Mouse (Mus musculus): ENCODE data around the gene Hoxa1. TPM values are rescaled to one million over a fixed set of nuclear protein-coding genes. Genes with fewer than 3 reads are reported as not detected.

Gene Hoxa1
- polyA plus RNA-seq (2015; fragmentation: Nextera tagmentation; extraction: Ambion mirVana): 2.0 and 3.0 TPM in 2 replicates

DNA sequence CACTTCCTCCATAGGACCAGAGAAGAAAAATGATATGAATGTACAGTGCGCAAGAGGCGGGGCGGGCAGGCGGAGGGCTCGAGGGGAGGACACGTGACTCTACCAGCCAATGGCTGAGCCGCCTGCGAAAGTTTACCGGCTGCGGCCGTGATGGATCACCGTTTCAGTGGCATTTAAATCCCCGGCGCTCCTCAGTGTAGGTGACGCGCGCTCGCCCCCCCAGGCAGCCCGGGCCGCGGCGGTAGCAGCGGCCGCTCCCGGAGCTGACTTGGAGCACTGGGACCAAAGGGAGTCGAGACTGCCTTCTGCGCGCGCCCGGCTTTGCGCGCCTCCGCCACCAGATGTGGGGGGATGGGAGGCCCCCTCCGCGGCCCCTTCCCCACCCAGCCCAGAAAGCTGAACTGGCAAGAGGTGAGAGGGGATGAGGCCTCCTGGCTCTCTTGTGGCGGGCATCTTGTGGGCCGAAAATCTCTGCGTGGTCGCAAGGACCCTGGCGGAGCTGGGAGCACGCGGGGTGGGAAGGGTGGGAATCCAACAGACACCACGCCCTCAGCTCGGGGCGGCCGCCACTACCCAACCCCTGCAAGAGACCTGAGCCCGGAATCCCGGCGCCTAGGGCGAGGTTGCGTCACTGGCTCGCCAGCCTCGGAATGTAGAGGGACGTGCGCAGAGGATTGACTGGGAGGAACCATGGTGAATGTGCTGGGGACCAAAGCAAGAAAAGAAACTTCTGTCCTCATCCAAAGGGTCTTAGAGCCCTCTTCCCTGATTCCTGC lies at the start of gene Hoxa1:
TSS of gene Hoxa1 (minus strand) at position 42 of the 776 bp plus-strand sequence.
- Histone ChIP-seq H3K4me2 (peak within 1 kb of the TSS; percentile 75), H3K4me3 (peak within 1 kb of the TSS; percentile 89), H3K36me3 (no peaks in the 10 kb centered on the region), H3K9ac (peak within 1 kb of the TSS; percentile 92), H3K27me3 (peaks cover 15% of the 10 kb centered on the region), H3K9me3 (no peaks in the 10 kb centered on the region), H3K27ac (replicated peaks) (peak within 1 kb of the TSS; percentile 99), H3K4me1 (replicated peaks) (peaks cover 83% of the 10 kb centered on the region)
- WGBS: under 1% methylated on average over 50 of the region's 55 CpGs
- peak; percentile 90 for ATAC-seq (ENCODE audit: low read depth)

DNA sequence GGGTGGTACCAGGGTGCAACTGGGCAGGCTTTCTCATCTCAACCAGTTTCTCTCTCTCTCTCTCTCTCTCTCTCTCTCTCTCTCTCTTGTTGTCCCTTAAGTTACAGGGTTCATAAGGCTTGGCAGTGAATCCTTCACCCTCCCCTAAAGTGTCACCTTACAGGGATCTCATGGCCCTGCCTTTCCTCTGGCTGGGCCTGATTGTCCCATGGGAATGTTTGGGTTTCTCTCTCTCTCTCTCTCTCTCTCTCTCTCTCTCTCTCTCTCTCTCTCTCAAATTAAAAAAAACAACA lies 49.5 kb upstream of the Hoxa1 start:
- H3K4me3 ChIP-seq: peak overlapping the region; percentile 96
- H3K4me2 ChIP-seq: peak overlapping the region; percentile 97
- no peak for ATAC-seq (ENCODE audit: low read depth)
- peaks cover 39% of the 10 kb centered on the region for H3K36me3 ChIP-seq
- no peaks in the 10 kb centered on the region for H3K27me3 ChIP-seq
- H3K4me1 ChIP-seq (replicated peaks): peaks cover 85% of the 10 kb centered on the region
- peak overlapping the region; percentile 100 for H3K9ac ChIP-seq
- H3K9me3 ChIP-seq: no peaks in the 10 kb centered on the region
- H3K27ac ChIP-seq (replicated peaks): peak overlapping the region; percentile 100

DNA sequence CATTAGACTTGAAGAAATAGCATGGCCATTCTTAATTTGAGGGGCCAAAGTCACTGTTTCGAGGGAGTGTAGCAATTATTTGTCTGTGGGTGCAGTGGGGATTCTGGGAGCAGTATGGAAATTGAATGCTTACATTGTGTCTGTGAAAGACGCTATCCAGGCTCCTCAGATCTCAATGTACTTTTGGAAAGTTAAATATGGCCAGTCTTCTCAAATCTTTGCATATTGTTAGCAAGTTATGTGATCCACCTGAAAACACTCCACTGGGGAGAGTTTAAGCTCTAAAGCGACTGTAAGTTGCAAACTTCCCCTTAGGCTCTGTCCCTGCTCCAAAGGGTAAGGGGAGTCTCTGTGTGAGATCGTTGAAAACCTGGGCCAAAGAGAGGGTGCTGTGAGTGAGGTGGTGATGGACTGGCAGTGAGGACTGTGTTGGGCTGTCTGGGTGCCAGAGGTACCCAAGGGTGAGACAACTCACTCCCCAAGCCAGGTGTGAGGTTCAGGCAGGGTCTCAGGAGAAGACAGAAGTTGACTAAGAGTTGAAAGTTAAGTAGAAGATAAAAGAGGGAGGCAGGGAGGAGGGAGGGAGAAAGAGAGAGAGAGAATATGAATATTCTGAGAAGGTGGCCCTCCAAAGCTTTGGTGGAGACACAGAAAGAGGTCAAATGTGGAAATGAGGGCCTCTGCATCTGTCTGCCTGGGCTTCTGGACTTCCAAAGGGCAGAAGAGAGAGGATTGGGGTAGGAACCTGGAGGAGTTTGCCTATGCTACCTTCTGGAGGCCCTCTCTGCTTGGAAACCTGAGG lies 49.0 kb upstream of the Hoxa1 start:
- Histone ChIP-seq H3K9ac (peak overlapping the region; percentile 100), H3K4me1 (replicated peaks) (peaks cover 90% of the 10 kb centered on the region), H3K4me3 (peak overlapping the region; percentile 96), H3K4me2 (peak overlapping the region; percentile 97), H3K9me3 (no peaks in the 10 kb centered on the region), H3K36me3 (peaks cover 43% of the 10 kb centered on the region), H3K27me3 (no peaks in the 10 kb centered on the region), H3K27ac (replicated peaks) (peak overlapping the region; percentile 100)
- ATAC-seq (ENCODE audit: low read depth): no peak
- 8% methylated on average over 4 of the region's 4 CpGs for WGBS

DNA sequence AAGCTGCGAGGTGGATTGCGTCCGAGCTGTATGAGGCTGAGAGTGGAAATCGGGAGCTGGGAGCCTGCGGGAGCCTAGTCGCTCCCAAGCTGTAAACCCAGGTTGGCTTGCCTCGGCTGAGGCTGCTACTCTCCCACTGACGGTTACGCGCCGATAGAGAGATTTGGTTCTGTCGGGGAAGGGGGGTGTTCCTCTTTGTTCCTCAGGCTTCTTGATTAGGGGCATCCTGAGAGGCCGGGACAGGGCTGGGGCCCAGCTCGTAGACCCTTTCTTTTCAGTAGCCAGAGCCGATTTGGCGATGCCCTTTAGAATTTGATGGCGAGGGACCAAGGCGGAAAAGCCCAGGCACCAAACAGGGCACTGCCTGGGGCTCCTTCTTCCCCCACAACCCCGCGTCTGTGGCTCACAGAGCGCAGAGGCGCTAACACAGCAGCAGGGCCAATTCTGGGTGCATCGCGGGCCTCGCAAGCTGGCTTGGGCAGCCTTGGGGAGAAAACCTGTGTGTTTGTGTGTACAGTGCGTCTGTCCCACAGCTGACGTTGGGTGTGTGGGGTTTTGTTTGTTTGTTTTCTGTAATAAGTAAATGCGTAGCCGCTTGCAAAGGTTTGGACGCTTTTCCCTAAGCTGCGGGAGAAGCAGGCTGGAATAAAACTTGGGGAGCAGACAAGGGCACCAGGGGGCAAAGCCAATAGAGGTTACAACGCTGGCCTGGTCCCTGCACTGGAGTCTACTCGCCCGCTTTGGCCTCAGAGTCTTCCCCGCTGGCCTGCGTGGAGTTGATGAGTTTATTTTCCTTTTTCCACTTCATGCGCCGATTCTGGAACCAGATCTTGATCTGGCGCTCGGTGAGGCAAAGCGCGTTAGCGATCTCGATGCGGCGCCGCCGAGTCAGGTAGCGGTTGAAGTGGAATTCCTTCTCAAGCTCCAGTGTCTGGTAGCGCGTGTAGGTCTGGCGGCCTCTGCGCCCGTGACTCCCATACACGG lies 47.8 kb upstream of the Hoxa1 start:
- H3K27ac ChIP-seq (replicated peaks): peak overlapping the region; percentile 100
- no peaks in the 10 kb centered on the region for H3K27me3 ChIP-seq
- 4% methylated on average over 55 of the region's 55 CpGs for WGBS
- no peak for ATAC-seq (ENCODE audit: low read depth)
- H3K4me3 ChIP-seq: peak overlapping the region; percentile 96
- H3K36me3 ChIP-seq: peaks cover 54% of the 10 kb centered on the region
- H3K9me3 ChIP-seq: no peaks in the 10 kb centered on the region
- peak overlapping the region; percentile 97 for H3K4me2 ChIP-seq
- peaks cover 97% of the 10 kb centered on the region for H3K4me1 ChIP-seq (replicated peaks)
- H3K9ac ChIP-seq: peak overlapping the region; percentile 100

DNA sequence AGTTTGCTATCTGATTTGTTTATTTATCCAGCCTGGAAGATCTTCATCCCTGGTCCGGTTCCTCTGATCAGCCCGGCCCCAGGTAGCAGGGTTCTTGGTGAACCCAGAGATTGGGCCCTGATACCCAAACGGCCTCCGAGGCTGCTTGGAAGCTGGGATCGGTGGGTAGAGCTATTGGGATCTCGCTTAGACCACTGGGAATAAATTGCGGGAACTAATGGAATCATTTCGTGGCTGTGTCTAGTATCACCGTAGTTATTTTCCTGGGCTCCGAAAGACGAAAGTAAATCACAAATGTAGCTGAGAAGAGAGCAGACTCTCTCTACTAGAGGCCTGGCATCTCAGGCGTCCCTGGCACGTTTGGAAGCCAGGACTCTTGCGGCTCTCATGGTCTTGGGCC lies 47.1 kb upstream of the Hoxa1 start:
- H3K4me3 ChIP-seq: peak overlapping the region; percentile 96
- peaks cover 98% of the 10 kb centered on the region for H3K4me1 ChIP-seq (replicated peaks)
- H3K36me3 ChIP-seq: peaks cover 54% of the 10 kb centered on the region
- H3K9me3 ChIP-seq: no peaks in the 10 kb centered on the region
- H3K9ac ChIP-seq: peak overlapping the region; percentile 100
- H3K27ac ChIP-seq (replicated peaks): peak overlapping the region; percentile 100
- 4% methylated on average over 14 of the region's 14 CpGs for WGBS
- ATAC-seq (ENCODE audit: low read depth): no peak
- H3K4me2 ChIP-seq: peak overlapping the region; percentile 97
- H3K27me3 ChIP-seq: no peaks in the 10 kb centered on the region

DNA sequence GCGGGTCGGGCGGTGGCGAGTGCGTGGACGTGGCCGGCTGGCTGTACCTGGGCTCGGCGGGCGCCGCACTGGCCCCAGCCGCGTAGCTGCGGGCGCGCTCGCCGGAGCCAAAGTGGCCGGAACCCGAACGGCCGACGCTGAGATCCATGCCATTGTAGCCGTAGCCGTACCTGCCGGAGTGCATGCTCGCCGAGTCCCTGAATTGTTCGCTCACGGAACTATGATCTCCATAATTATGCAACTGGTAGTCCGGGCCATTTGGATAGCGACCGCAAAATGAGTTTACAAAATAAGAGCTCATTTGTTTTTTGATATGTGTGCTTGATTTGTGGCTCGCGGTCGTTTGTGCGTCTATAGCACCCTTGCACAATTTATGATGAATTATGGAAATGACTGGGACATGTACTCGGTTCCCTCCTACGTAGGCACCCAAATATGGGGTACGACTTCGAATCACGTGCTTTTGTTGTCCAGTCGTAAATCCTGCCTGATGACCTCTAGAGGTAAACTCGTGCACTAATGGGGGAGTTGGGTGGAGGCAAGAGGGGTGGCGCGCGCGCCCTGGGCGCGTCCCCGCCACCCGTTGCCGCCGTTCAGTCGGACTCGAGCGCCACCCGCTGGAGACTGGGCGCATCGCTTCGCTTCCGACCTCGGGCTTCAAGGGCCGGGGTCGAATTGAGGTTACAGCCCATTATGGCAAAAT lies 46.1 kb upstream of the Hoxa1 start, which contains the start of gene Hoxa5:
TSS of gene Hoxa5 (minus strand) at position 538 of the 703 bp plus-strand sequence.
- Histone ChIP-seq H3K27me3 (no peaks in the 10 kb centered on the region), H3K36me3 (peaks cover 58% of the 10 kb centered on the region), H3K4me2 (peak within 1 kb of the TSS; percentile 97), H3K4me3 (peak within 1 kb of the TSS; percentile 96), H3K9me3 (no peaks in the 10 kb centered on the region), H3K27ac (replicated peaks) (peak within 1 kb of the TSS; percentile 100), H3K4me1 (replicated peaks) (peaks cover 98% of the 10 kb centered on the region), H3K9ac (peak within 1 kb of the TSS; percentile 100)
- under 1% methylated on average over 63 of the region's 65 CpGs for WGBS
- ATAC-seq (ENCODE audit: low read depth): peak; percentile 34

DNA sequence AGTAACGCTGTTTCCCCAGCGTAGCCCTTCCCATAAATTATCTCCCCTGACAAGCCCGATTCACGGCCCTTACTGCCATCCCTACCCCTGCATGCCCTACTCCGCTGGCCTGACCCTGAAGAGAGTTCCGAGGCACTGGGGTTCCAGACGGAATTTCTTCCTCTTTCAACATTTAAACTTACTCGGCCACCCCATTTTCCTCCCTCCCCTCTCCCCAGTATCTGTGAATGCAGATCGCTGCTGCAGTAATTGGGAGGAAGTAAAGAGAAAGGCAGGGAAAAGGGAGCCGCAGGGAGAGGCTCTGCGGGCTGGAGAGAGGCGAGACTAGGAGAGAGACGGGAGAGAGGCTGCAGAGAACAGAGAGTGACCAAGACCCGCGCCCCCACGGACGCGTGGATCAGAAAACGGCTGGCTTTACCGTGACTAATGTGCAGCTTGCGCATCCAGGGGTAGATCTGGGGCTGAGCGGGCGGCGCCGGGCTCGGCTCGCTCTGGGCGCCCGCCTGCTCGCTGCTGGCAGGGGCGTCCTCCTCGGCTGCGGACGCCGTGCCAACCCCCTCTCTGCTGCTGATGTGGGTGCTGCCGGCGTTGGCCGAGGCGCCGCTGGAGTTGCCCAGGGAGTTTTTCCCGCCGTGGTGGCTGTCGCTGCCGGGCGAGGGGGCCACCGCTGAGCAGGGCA lies 45.4 kb upstream of the Hoxa1 start:
- Histone ChIP-seq H3K27me3 (no peaks in the 10 kb centered on the region), H3K9ac (peak overlapping the region; percentile 100), H3K4me3 (peak overlapping the region; percentile 96), H3K4me1 (replicated peaks) (peaks cover 98% of the 10 kb centered on the region), H3K36me3 (peaks cover 58% of the 10 kb centered on the region), H3K27ac (replicated peaks) (peak overlapping the region; percentile 100), H3K9me3 (no peaks in the 10 kb centered on the region), H3K4me2 (peak overlapping the region; percentile 97)
- ATAC-seq (ENCODE audit: low read depth): 0 out of 2 replicates have a peak, but pooled peaks have one; percentile 32
- WGBS: 1% methylated on average over 46 of the region's 46 CpGs

DNA sequence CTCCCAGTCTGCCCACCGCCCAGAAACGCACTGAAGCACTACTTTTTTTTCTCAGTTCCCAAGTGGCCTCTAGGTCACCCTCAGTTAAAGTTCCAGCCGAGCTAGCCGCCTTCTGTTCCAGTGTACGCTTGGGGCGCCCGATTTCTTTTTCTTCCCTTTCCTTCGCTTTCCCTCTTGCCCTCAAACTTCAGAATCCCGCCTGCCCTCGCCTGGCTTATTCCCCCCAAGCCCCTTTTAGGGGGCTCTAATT lies 44.9 kb upstream of the Hoxa1 start:
- ATAC-seq (ENCODE audit: low read depth): no peak
- Histone ChIP-seq H3K9ac (peak overlapping the region; percentile 100), H3K4me3 (peak overlapping the region; percentile 96), H3K4me2 (peak overlapping the region; percentile 97), H3K27me3 (no peaks in the 10 kb centered on the region), H3K36me3 (peaks cover 58% of the 10 kb centered on the region), H3K9me3 (no peaks in the 10 kb centered on the region), H3K4me1 (replicated peaks) (peaks cover 99% of the 10 kb centered on the region), H3K27ac (replicated peaks) (peak overlapping the region; percentile 100)
- WGBS: 2% methylated on average over 10 of the region's 10 CpGs

DNA sequence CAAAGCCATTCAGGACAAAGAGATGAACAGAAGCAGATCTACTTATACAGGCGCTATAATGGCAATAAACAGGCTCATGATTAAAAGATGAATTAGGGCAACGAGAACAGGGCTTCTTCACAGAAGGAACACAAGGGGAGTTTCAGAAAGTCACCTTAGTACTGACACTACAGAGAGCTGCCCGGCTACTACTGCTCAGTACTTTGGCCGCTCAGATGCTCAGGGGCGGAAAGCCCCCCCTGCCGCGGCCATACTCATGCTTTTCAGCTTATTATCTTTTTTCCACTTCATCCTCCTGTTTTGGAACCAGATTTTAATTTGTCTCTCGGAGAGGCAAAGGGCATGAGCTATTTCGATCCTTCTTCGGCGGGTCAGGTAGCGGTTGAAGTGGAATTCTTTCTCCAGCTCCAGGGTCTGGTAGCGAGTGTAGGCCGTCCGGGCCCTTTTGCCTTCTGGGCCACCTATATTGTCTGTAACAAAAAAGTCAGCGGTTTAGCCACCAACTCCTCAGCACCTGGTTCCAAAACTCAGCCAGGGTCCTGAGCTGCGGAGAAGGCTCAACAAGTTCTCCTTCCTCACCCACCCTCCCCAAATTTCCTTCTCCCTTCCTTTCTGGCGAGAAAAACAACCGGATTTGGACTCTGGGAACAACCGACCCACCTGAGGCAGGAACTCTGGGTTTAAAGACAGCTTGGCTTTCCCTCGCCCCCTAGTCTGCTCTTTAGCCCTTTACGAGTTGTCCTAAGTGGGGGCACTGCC lies 44.4 kb upstream of the Hoxa1 start:
- no peaks in the 10 kb centered on the region for H3K9me3 ChIP-seq
- 7% methylated on average over 22 of the region's 22 CpGs for WGBS
- H3K27ac ChIP-seq (replicated peaks): peak overlapping the region; percentile 100
- H3K4me2 ChIP-seq: peak overlapping the region; percentile 97
- no peaks in the 10 kb centered on the region for H3K27me3 ChIP-seq
- H3K4me1 ChIP-seq (replicated peaks): peaks cover 99% of the 10 kb centered on the region
- peaks cover 58% of the 10 kb centered on the region for H3K36me3 ChIP-seq
- peak overlapping the region; percentile 100 for H3K9ac ChIP-seq
- ATAC-seq (ENCODE audit: low read depth): no peak
- H3K4me3 ChIP-seq: peak overlapping the region; percentile 96

DNA sequence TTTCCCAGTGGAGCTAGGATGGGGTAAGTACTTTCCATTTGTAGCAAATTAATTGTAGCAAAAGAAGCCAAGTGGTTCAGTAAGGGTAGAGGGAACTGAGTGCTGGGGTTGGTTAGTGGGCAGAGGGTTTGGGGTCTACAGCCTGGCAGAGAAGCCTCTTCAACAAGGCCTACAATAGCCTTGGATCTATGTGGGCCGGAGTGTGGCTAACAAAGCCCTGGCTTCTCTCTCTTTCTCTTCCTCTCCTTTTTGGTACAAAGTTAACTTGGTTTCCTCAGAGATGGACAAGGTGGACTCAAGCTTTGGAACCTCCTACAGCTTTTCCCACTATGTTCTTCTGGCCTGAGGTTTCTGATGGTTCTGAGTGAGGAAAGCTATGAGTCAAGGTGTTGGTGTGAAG lies 43.2 kb upstream of the Hoxa1 start:
- peaks cover 56% of the 10 kb centered on the region for H3K36me3 ChIP-seq
- peak overlapping the region; percentile 66 for H3K9ac ChIP-seq
- H3K4me1 ChIP-seq (replicated peaks): peaks cover 99% of the 10 kb centered on the region
- H3K27me3 ChIP-seq: no peaks in the 10 kb centered on the region
- peak overlapping the region; percentile 100 for H3K27ac ChIP-seq (replicated peaks)
- H3K4me3 ChIP-seq: peak overlapping the region; percentile 96
- H3K4me2 ChIP-seq: peak overlapping the region; percentile 97
- no peaks in the 10 kb centered on the region for H3K9me3 ChIP-seq
- 11% methylated on average over 1 of the region's 1 CpGs for WGBS
- ATAC-seq (ENCODE audit: low read depth): no peak

Measured in neural tube, embryonic 13.5 days (tissue).